Mouse (Mus musculus) intestine, embryonic 15.5 days (tissue): ENCODE measurements at regions not wholly inside any gene's neighbourhood (a gene's known extent, or its start where the extent isn't known, plus 50 kb on each side); places are given as distances from the start of the nearest gene placed in this dataset.
"Not testable (repeated sequence)": the region's sequence is repeated elsewhere in the genome, so short reads cannot be mapped to it uniquely, and the experiment has no call there.

Experiments used
- ATAC-seq: fragments of 200-750 bp; cut with Nextera tagmentation; 2 replicates; pipeline ENCODE4 v1.8.0; 2017; ENCODE audit warnings: moderate TSS enrichment, moderate library complexity
- H3K27ac ChIP-seq: fragments of 300-500 bp; sonication (generic); 2 replicates; pipeline ENCODE4 v1.5.1; 2015; ENCODE audit warnings: mild to moderate bottlenecking, inconsistent platforms
- H3K27me3 ChIP-seq: fragments of 300-500 bp; sonication (generic); replicated peaks from 2 replicates; pipeline ENCODE4 v1.6.1; 2015; ENCODE audit warnings: inconsistent platforms
- H3K36me3 ChIP-seq: fragments of 300-500 bp; sonication (generic); 2 replicates; pipeline ENCODE4 v1.6.1; 2015; ENCODE audit warnings: inconsistent platforms
- H3K4me1 ChIP-seq: fragments of 300-500 bp; sonication (generic); replicated peaks from 2 replicates; pipeline ENCODE4 v1.6.1; 2015; ENCODE audit warnings: inconsistent platforms
- H3K4me2 ChIP-seq: fragments of 300-500 bp; sonication (generic); replicated peaks from 2 replicates; pipeline ENCODE4 v1.6.1; 2015; ENCODE audit warnings: mild to moderate bottlenecking, inconsistent platforms
- H3K4me3 ChIP-seq: fragments of 300-500 bp; sonication (generic); replicated peaks from 2 replicates; pipeline ENCODE4 v1.5.1; 2015; ENCODE audit warnings: inconsistent platforms
- H3K9ac ChIP-seq: fragments of 300-500 bp; sonication (generic); 2 replicates; pipeline ENCODE4 v1.6.1; 2015; ENCODE audit warnings: inconsistent platforms
- H3K9me3 ChIP-seq: fragments of 300-500 bp; sonication (generic); 2 replicates; pipeline ENCODE4 v1.6.1; 2016; ENCODE audit warnings: inconsistent platforms
- whole genome bisulfite sequencing: fragments of 180-500 bp; shearing (Covaris S2); methylation state at CpG from one replicate; pipeline ENCODE4 v1.1.7; 2015; 5-methylcytosine and 5-hydroxymethylcytosine counted together

- Histone ChIP-seq H3K27ac (no peak overlapping the region), H3K4me3 (no peak overlapping the region), H3K9ac (no peak overlapping the region), H3K9me3 (no peaks in the 10 kb centered on the region), H3K4me1 (peaks cover 17% of the 10 kb centered on the region), H3K4me2 (no peak overlapping the region), H3K27me3 (no peaks in the 10 kb centered on the region; the same call in 1 of the 2 replicates), H3K36me3 (no peaks in the 10 kb centered on the region)
- ATAC-seq: peak; percentile 64
- WGBS: 34% methylated on average over 2 of the region's 2 CpGs
Measured at GRCm38 (mm10) chr14:33691690-33692089, 102.7 kb downstream of the Ptpn20 start.

- no peak for ATAC-seq
- H3K4me2 ChIP-seq: no peak overlapping the region
- 0 out of 2 replicates have a peak, but pooled peaks cover 5% of the 10 kb centered on the region for H3K4me1 ChIP-seq
- no peaks in the 10 kb centered on the region for H3K36me3 ChIP-seq
- no peak overlapping the region for H3K27ac ChIP-seq
- no peaks in the 10 kb centered on the region; the same call in 1 of the 2 replicates for H3K27me3 ChIP-seq
- H3K9me3 ChIP-seq: no peaks in the 10 kb centered on the region
- WGBS: 86% methylated on average over 2 of the region's 2 CpGs
- no peak overlapping the region for H3K9ac ChIP-seq
- no peak overlapping the region for H3K4me3 ChIP-seq
Measured at GRCm38 (mm10) chr14:33694224-33694623, 105.2 kb downstream of the Ptpn20 start.

DNA sequence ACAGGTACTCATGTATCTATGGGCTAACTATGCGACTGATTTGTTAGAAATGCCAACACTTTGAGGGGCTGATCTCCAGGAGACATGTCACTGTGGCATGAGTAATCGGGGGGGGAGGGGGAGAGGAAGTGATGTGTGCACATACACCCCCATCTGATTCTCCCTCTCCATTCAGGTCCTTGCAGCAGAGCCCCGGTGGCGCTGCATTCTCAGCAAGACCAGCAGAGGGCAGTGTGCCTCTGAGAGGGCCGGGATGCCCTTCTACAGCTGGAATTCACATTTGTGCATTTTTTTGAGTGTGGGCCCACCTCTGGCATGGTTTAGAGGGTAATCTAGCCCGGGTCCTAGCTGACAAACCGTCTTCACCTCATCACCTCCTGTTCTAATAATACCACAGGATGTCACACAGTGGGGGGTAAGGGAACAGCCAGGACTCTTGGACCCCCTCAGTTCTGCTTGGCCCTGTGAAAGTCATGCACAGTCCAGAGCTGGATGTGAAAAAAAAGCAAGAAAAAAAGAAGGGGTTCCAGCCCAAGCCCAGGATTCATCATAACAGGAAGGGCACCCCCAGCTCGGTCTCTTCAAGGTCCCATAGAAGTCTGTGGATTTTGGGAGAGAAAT lies 106.5 kb downstream of the Ptpn20 start:
- Histone ChIP-seq H3K4me3 (no peak overlapping the region), H3K27ac (no peak overlapping the region), H3K36me3 (no peaks in the 10 kb centered on the region), H3K9ac (no peak overlapping the region), H3K4me1 (0 out of 2 replicates have a peak, but pooled peaks cover 4% of the 10 kb centered on the region), H3K27me3 (no peaks in the 10 kb centered on the region; the same call in 1 of the 2 replicates), H3K9me3 (no peaks in the 10 kb centered on the region), H3K4me2 (no peak overlapping the region)
- ATAC-seq: peak; percentile 23; the same call in 1 of the 2 replicates
- WGBS: 17% methylated on average over 8 of the region's 8 CpGs

DNA sequence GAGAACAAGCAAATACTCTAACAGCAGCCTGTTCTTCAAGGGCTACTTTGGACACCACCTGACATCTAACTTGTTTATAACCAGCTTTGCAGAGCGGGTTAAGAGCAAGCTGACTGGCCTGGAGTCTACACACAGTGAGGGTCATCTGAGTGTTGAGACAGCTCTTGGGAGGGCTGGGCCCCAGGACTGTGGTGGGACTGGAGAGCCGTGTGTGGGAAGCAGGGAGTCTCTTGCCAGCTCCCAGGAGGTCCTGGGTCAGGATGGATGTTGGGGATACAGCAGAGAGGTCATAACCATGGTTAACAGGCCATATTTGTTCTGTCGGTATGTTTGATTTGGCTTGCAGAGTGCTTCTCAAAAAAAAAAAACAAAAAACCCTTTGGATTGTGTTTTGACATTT lies 107.8 kb downstream of the Ptpn20 start:
- Histone ChIP-seq H3K4me1 (0 out of 2 replicates have a peak, but pooled peaks cover 1% of the 10 kb centered on the region), H3K27me3 (no peaks in the 10 kb centered on the region; the same call in 1 of the 2 replicates), H3K36me3 (no peaks in the 10 kb centered on the region), H3K9me3 (no peaks in the 10 kb centered on the region), H3K4me2 (no peak overlapping the region), H3K27ac (no peak overlapping the region), H3K9ac (no peak overlapping the region), H3K4me3 (no peak overlapping the region)
- ATAC-seq: no peak
- 46% methylated on average over 3 of the region's 3 CpGs for WGBS

DNA sequence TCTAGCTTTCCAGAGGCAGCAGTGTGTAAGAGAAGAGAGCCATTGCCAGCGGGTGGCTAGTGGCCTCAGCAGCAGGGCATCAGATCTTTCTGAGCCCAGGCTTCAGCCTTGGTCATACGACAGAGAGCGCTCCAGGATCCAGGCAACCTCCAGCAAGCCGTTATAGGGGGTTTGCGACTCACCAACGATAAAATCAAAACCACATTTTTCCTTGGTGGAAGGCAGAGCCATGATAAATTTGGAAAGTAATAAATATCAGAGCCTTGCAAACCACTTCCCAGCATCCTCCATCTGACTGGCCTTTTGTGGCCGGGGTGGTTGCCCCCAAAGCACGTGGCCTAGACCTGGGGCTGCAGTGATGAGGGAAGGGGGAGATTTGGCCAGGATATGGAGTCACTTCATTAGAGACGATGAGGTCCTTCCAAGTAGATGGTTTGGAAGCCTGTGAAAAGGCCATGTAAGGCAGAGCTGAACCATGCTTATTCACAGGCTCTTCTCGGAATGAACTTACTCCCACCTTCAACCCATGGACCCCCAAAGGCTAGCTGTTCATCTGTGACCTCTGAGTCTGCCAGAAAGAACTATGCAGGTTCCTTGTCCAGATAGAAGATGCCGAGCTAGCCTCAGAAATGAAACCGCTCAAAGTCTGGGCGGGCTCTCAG lies 110.9 kb downstream of the Ptpn20 start:
- no peak overlapping the region for H3K4me2 ChIP-seq
- no peak overlapping the region for H3K27ac ChIP-seq
- no peak for ATAC-seq
- no peak overlapping the region for H3K4me3 ChIP-seq
- no peak overlapping the region for H3K9ac ChIP-seq
- no peaks in the 10 kb centered on the region for H3K4me1 ChIP-seq
- H3K9me3 ChIP-seq: no peaks in the 10 kb centered on the region
- no peaks in the 10 kb centered on the region; the same call in 1 of the 2 replicates for H3K27me3 ChIP-seq
- WGBS: 76% methylated on average over 13 of the region's 13 CpGs
- H3K36me3 ChIP-seq: no peaks in the 10 kb centered on the region

GRCm38 (mm10) chr14:33707661-33708297 lies 118.8 kb downstream of the Ptpn20 start:
- Histone ChIP-seq H3K36me3 (no peaks in the 10 kb centered on the region), H3K9me3 (no peaks in the 10 kb centered on the region), H3K27me3 (no peaks in the 10 kb centered on the region), H3K4me3 (no peak overlapping the region), H3K4me2 (no peak overlapping the region), H3K4me1 (no peaks in the 10 kb centered on the region), H3K9ac (no peak overlapping the region), H3K27ac (no peak overlapping the region)
- 66% methylated on average over 6 of the region's 6 CpGs for WGBS
- ATAC-seq: no peak

DNA sequence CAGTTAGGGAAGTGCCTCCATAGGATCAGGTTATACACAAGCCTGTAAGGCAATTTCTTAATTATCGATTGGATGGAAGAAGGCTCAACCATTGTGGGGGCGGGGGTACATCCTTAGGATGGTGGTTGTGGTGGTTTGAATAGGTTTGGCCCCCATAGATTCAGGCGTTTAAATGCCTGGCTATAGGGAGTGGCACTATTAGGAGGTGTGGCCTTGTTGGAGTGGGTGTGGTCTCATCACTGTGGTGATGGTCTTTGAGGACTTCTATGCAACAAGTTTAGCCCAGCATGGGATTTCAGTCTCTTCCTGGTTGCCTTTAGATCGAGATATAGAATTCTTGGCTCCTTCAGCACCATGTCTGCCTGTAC lies 119.3 kb downstream of the Ptpn20 start:
- H3K27me3 ChIP-seq: no peaks in the 10 kb centered on the region
- no peaks in the 10 kb centered on the region for H3K4me1 ChIP-seq
- WGBS: 88% methylated on average over 4 of the region's 4 CpGs
- no peak overlapping the region for H3K27ac ChIP-seq
- no peaks in the 10 kb centered on the region for H3K36me3 ChIP-seq
- no peaks in the 10 kb centered on the region for H3K9me3 ChIP-seq
- no peak overlapping the region for H3K4me2 ChIP-seq
- H3K4me3 ChIP-seq: no peak overlapping the region
- ATAC-seq: no peak
- no peak overlapping the region for H3K9ac ChIP-seq

GRCm38 (mm10) chr14:33712458-33712857 lies 123.5 kb downstream of the Ptpn20 start:
- no peak overlapping the region for H3K9ac ChIP-seq
- H3K27me3 ChIP-seq: no peaks in the 10 kb centered on the region
- H3K4me3 ChIP-seq: no peak overlapping the region
- no peak overlapping the region for H3K4me2 ChIP-seq
- 97% methylated on average over 1 of the region's 1 CpGs for WGBS
- no peaks in the 10 kb centered on the region for H3K36me3 ChIP-seq
- H3K4me1 ChIP-seq: no peaks in the 10 kb centered on the region
- H3K9me3 ChIP-seq: no peaks in the 10 kb centered on the region
- ATAC-seq: no peak
- H3K27ac ChIP-seq: no peak overlapping the region

DNA sequence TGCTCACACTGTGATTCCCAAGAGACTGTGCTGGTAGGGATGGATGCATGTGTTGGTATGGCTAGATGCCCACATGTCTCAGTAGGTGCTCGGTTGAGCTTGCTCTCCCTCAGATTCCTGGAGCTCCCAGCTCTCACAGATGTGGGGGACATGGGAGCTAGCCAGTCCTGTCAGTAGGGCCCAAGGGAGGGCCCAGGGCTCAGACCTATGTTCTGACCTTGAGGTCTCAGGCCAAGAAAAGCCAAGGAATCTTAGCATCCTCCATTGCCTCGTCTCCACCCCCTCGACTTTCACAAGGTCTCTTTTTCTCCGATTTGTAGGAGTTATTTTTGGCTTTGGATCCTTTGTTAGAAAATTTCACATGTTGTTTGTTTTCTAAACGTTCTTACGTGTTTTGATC lies 130.6 kb downstream of the Ptpn20 start:
- Histone ChIP-seq H3K4me2 (no peak overlapping the region), H3K4me1 (no peaks in the 10 kb centered on the region), H3K27ac (no peak overlapping the region), H3K27me3 (no peaks in the 10 kb centered on the region), H3K9ac (no peak overlapping the region), H3K9me3 (no peaks in the 10 kb centered on the region), H3K4me3 (no peak overlapping the region), H3K36me3 (no peaks in the 10 kb centered on the region)
- 87% methylated on average over 6 of the region's 6 CpGs for WGBS
- no peak for ATAC-seq

DNA sequence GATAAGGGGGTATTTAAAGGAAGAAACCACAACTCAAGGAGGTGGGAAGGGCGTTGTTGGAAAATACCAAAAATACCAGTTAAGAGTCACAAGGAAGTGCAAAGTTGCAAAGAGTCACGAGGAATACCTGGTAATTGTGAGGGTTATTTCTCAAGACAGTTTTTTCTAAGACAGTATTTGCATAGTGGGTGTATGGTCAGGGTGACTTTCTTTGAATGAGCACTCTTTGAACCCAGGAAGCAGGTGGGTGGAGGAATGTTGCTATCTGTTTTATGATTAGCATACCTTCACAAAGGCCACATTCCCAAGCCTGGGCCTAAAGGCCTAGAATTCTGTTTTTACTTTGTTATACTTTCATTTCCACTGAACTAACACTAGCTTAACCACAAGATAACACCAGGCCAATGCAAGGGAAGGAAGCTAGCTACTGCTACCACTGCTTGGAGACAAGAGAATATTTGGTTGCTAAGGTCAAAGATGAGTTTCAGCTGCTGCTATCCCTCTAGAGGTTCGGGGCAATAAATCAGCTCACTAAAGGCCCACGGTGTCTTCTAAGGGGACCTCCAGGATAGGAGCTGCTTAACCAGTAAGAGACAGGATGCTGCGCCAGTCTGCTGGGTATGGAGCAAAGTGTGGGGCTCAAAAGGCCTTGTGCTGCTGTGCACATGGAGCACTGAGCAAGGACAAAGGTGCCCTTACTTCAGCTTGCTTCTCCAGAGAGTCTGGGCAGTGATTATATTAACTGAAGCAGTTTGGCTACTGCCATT lies 133.6 kb downstream of the Ptpn20 start:
- not testable (repeated sequence) for H3K27me3 ChIP-seq, H3K36me3 ChIP-seq, H3K4me3 ChIP-seq, H3K4me1 ChIP-seq, H3K4me2 ChIP-seq, H3K9me3 ChIP-seq, H3K9ac ChIP-seq
- 60% methylated on average over 5 of the region's 5 CpGs for WGBS
- ATAC-seq: peak; percentile 68; the same call in 1 of the 2 replicates
- peak overlapping the region; percentile 2; the same call in 1 of the 2 replicates for H3K27ac ChIP-seq

DNA sequence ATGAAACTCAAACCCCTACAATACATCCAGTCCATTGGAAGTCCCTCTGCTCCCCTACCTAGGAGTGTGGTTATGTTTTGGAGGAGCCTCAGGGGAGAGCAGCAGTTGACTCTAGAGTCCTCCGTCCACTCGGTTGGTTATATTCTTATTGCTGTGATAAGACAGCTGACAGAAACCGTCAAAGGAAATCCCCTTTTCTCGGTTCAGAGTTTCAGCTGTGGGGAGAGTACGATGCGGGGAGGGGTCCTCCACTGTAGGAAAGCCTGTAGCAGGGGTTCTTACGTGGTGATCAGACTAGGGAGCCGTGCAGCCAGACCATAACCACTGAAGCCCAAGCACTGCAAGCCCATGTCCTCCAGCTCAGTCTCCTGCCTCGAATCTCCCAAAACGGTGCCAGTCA lies 137.5 kb downstream of the Ptpn20 start:
- no peak for ATAC-seq
- 91% methylated on average over 10 of the region's 10 CpGs for WGBS
- Histone ChIP-seq H3K4me3 (no peak overlapping the region), H3K4me2 (no peak overlapping the region), H3K27ac (no peak overlapping the region), H3K27me3 (no peaks in the 10 kb centered on the region), H3K9ac (no peak overlapping the region), H3K4me1 (no peaks in the 10 kb centered on the region), H3K36me3 (no peaks in the 10 kb centered on the region), H3K9me3 (no peaks in the 10 kb centered on the region)
